Mouse (Mus musculus) right cerebral cortex, adult 2 months (tissue): Measurements from ENCODE around the gene Mapk8.
"Not testable (repeated sequence)": the region's sequence is repeated elsewhere in the genome, so short reads cannot be mapped to it uniquely, and the experiment has no call there.

ENCODE experiments used
- DNase-seq, 2 experiments: peaks; one replicate each; pipeline ENCODE4 v3.0.0; 2021 to 2022; ENCODE audit warnings: low spot score in 2 of 2

The Mapk8 gene

DNA sequence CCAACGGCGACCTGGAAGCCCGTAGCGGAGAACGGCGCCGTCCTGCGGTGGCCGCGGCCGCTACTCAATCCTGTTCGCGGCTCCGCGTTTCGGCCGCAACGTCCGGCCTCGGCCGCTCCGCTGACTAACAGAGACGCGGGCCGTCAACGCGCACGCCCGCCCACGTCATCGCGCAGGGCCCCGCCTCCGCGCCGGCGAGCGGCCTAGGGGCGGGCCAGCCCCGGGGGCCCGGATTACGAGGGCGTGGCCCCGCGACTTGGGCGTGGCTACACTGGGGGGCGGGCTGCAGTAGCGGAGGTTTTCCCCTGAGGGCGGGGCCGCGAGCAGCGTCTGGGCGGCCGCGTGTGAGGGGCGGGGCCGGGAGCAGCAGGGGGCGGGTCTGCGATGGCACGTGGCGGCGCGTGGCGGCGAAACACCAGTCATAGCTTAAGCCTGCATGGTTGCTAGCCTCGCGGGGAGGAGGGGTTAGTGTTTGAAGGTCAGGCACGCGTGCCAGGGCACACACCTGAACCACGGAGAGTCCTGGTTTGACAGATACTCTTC is at the start of gene Mapk8:
TSS of gene Mapk8 (minus strand) at position 132 of the 543 bp plus-strand sequence.
- DNase-seq, result peak; percentile 93 to 96

DNA sequence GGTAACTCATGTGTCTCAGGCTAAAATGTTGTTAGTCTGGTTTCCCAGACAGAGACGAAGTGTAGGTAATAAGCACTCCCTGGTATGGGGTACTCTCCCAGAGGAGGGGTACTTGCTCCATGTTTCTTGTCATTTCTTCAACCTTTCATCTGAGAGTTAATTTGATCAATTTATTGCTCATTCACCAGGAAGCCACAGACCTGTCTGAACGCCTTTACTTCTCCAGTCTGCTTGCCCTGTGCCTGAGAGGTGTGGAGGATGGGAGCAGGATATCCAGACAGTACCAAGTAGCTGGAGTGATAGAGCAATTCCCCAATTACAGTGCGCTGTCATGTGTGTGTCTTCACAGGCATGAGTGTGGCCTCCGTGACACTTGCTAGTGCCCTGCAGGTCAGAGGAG is 48.3 kb upstream of the Mapk8 start:
- no peak for DNase-seq

DNA sequence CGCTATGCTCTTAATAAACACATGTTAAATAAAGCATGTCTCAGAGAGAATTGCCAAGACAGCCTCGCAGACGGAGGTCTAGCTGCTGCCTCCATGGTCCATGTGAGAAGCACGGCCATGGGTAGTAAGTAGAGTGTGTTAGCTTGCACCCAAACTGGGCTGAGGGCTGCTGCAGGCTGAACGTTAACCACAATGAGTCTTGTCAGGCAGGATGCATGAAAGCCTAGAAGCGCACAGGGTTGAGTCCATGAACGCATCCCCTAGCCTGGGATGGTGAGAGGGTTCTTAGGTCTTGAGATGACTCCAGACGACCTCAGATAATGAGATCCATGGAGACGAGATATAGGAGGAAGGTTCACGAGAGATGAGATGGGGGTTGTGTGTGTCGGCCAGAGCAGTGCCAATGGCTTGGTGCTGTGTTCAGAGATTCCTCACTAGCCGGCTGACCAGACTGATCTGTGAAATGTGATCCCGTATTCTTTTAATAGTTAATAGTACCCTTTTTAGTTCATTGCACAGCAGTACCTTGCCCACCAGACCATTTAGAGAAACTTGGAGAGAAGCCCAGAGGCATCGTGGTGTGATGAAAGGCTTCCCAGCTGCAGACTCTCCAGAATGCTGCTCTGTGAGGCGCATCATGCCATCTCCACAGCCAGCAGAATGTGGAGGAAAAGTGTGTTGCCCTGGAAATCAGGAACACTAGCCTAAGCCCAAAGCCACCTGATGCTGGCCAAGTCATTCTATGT is 41.0 kb upstream of the Mapk8 start:
- DNase-seq, result no peak

DNA sequence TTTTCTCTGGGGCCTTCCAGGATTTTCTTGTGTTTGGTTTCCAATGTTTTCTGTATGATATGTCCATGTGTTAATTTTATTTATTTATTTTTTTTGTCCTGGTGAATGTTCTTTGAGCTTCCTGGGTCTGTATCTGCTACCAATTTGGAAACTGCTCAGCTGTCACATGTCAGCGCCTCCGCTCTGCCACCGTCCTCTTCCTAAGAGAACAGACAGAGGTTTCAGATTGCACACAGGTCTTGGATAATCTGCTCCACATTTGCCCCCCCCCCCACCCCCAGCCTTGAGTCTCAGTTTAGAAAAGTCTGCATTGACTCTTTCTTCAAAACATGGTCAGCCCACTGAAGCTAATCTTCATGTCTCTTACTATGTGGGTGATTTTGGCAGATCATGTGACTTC is 35.0 kb upstream of the Mapk8 start:
- no peak for DNase-seq

DNA sequence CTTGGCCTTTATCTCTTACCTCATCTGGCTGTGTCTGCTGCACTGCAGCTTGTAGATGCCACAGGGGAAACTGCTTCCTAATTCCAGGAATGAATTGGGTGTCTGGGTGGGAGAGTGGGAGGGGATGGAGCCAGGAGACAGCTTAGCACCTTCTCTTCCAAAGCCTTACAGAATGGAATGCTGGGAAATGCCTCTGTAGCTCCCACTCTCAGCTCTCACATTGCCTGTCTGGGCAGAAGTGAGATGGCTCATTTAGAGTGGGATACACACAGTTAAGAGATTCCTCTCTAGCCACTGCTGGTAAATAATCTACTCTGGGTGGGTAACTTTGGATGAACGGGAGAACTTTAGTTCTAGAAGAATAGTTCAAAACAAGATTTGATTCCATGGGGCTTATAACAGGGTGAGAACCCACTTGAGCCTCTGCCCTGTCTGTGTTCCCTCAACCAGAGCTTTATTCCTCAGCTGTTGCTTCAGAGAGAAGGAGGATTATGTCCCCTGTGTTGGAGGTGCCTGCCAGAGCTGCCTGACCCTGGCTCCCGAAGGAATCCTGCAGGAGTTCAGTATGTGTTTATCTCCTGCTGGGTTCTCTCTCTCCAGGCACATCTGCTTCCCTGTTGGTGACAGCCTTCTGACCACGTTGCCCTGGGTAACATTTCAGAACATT is 29.3 kb upstream of the Mapk8 start:
- DNase-seq, result peak; percentile 23 to 26

DNA sequence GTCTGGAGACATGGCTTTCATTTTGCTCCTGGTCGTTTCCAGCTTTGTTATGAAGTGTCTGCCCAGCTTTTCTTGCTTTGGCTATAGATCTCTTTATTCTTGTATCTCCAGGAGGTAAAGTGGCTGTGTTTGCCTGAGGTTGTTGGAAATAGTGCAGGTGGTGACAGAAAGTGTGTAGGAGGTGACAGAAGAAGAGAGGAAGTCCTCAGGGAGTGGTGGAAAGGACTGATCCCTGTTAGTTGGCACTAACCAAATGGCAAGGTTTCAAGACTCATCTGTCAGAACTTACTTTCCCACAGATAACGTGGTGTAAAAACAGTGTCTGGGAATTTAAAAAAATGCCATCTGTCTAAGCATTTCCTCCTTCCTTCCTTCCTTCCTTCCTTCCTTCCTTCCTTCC is 27.5 kb upstream of the Mapk8 start:
- DNase-seq, result peak; percentile 51 to 58

DNA sequence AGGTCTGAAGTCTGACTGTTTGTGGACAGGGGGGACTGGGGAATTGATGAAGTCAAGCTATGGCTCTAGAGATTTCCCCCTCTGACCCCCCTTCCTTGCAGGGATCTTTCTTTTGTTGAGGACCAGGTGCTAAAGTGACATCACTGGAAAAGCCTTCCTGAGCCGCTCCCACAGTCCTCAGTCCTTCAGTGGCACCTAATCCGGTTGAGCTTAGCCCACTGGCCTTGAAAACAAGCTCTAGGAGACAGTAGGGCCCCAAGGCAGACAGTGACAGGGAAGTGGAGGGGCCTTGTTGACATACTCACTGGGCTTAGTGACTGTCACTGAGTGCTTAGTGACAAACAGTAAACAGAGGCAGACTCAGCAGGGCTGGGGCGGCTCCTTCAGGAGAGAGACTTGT is 24.4 kb upstream of the Mapk8 start, which contains the start of gene Frmpd2:
TSS of gene Frmpd2 (plus strand) at position 366 of the 400 bp plus-strand sequence.
- DNase-seq, result no peak

DNA sequence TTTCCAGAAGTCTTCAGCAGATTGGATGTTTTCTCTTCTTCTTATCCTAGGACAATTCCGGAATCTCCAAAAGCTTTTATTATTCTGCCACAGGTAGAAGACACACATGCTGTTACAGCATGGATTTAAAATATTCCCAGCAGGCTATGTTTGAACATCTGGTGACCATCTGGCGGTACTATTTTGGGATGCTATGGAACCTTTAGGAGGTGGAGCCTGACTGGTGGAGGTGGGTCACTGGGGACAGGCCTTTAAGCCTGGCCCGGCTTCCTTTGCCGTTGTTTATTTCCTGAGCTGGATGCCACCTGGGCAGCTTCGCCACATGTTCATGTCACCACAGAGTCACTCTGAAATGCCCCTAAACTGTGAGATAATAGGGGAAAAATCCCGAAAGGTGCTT is 20.8 kb upstream of the Mapk8 start:
- DNase-seq, result no peak

DNA sequence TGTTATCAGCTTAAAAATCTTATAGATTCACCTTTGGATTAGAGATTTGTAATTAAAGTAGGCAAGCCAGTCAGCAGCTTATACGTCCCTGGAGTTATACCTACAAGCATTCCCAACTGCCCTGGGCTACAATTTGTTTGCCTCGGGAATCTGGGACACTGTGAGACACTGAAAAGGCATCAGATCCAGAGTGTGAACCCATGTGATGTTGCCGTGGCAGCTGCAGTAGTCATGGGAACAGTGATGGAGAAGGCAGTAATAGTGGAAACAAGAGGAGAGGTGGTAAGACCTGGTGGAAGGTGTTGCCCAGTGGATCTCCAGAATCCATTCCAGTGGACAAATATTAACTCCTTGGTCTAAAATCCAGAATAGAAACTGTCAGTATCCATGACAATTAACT is 16.7 kb upstream of the Mapk8 start:
- no peak for DNase-seq

DNA sequence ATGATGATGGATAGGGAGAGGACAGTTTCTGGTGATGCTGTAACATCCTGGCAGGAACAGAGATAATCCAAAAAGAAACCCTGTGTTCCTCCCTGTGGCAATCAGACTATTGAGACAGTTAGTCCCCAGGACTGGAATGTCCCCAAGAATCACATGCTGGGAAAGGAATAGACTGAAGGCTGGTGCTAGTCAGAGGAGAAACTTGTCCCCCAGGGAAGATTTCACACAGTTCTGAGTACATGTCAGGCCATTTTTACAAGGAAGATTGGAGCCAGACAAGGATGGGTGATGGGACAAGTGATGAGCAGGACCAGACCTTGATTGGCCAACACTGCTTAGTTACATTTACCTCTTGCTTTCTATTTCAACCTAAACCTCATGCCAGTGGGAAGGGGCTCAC is 3.4 kb upstream of the Mapk8 start:
- DNase-seq, result no peak

DNA sequence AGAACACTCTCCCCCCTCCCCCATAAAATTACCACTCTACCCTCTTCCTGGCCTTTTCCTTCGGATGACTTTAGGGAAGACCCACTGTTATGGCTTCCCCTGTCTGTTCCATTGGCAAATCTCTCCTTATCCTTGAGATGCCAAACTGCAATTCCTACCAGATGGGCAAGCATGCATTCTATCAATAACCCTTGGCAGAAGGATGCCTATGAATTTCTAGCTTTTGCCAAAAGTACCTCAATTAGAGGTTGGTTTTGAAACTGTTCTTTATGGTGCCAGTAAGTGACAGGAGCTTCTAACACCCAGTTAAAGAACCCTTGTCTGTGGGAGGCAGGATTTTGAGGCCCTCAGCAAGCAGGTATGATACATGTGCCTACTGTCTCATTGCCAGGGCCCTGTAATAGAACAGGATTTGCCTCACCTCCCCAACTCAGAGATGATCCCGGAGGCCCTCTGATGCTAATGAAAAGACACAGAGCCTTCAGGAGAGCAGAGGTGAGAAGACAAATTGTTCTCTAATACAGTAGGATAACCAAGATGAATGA is 2.4 kb upstream of the Mapk8 start:
- DNase-seq, result no peak

DNA sequence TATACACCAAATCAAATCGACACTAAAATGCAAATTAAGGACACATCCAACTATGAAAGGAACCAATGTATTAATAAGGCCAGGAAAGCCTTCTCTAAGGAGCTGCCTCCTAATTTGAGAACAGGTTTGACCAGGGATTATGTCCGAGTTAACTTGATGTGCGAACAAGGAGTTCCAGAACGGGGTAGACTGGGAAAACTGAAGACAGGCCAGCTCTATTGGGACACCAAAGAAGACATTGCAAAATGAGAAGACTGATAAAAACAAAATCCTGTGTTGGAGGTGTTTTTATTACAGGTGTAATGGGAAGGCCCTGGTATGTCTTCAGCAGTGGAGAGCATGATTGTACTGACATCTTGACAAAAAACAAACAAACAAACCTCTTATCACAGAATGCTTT is 1.3 kb upstream of the Mapk8 start:
- no peak for DNase-seq

DNA sequence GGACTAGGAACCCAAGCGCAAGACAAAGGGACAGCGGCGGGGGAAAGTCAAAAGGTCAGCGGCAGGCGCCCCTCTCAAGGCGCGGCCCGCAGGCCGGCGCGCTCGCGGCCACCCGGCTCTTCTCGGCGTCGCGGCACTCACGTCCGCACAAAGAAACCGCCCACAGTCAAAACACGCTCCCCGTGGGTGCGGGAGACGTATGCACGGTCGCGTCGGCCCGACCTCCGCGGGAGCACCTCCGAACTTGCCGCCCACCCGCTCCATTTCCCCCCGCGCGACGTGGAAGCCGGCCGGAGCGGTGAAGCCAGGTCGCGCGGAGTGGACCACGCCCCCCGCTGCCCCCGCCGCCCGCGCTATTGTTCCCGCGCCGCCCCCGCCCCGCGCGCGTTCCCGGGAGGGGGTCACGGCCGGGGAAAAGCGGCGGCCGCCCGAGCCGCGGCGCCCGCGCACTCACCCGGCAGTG is 366 bp downstream of the Mapk8 start:
- DNase-seq, result peak; percentile 43 to 50

DNA sequence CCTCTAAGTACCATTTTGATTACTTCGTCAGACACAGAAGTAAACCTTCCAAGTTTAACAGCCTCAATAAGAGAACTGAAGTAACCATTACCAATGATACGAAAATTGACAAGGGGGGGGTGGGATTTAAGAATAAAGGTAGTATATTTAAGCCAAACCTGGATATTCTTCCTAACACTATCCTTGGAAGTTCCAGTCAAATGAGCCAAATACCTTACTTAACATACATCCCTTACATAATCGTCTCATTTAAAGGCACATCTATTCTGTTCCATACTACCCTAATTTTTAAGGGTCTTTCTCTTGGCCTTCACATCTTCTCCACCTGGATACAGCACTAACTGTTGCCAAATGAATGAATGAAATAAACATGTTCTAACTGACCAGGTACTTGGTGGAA is 996 bp downstream of the Mapk8 start:
- no peak for DNase-seq

DNA sequence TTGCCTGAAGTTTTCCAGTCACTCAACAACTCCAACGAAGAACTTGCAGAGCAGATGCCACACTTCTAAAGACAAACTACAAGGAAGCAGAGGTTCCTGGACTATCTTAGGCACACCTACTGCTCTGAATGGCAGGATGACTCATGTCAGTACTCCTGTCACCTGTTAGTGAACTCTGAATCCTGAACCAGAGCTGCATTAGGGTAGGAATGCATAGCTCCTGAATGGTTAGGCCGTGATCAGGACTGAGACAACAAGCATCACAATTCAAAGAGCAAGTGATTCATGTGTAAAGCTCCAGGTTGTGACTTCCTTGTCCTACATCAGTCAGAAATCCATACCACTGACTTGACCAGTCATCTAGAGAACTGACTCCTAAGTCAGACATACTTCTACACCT is 3.2 kb downstream of the Mapk8 start:
- no peak for DNase-seq

DNA sequence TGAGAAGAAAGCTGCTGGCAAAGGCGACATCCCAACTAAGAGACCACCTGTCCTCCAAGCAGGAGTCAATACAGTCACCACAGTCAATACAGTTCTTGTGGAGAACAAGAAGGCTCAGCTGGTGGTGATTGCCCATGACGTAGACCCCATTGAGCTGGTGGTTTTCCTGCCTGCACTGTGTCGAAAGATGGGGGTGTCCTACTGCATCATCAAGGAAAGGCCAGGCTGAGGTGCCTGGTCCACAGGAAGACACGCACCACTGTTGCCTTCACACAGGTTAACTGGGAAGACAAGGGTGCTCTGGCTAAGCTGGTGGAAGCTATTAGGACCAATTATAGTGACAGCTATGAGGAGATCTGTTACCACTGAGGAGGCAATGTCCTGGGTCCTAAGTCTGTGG is 14.5 kb downstream of the Mapk8 start:
- DNase-seq, result not testable (repeated sequence)

DNA sequence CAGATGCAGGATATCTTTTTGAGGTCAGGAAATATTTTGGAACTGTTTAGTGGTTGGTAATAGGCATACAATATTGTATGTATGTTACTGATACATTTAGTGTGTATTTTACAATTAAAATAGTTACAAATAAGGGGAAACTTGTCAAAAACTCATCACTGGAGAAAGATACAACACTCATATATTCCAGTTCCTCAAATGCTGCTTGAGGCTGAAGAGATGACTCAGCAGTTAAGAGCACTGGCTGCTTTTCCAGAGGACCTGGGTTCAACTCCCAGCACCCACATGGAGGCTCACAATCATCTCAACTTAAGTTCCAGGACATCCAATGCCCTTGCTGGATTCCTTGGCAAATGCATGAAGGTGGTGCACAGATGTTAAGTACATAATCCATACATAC is 22.8 kb downstream of the Mapk8 start:
- DNase-seq, result no peak

DNA sequence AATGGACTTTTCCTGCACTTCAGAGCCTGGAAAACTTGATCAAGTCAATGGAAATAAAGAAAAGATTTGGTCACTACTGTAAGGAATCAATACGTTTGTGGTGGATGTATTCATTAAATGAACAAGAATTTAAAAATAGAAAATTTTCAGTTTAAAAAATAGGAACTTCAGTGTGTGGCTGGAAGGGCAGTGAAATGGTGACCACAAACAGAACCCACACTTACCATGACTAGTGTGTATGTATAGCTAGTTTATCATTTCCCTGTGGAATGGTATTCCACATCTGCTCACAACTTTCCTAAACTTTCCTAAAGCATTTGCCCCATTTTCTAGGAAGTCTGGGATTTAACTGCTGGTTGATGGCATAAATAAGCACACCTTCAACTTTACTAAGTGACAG is 24.0 kb downstream of the Mapk8 start:
- DNase-seq, result no peak

DNA sequence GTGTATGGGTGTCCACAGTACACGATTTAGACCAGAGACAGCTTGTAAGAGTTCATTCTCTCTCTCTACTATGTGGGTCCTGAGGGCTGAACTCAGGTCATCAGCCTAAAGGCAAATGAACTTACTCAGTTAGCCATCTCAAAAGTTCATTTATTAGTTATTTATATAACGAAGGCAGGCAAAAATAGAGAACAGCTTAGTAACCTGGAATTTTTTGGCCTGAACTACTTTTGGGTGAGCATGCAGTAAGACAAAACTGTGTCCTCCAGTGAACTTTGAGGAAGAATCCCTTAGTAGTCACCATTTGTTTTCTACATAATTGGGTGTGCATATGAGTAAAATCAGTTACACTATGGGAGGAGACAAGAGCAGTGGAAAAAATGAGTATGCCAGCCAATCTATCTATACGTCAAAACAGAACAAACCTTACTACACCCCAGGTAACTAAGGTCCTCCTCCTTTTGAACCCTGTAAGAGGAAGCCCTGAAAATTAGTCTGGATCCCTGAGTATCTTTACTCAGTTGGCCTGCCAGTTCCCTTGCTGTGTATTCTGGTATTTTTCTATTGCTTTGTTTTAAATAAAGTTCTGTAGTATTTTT is 28.5 kb downstream of the Mapk8 start:
- no peak for DNase-seq

DNA sequence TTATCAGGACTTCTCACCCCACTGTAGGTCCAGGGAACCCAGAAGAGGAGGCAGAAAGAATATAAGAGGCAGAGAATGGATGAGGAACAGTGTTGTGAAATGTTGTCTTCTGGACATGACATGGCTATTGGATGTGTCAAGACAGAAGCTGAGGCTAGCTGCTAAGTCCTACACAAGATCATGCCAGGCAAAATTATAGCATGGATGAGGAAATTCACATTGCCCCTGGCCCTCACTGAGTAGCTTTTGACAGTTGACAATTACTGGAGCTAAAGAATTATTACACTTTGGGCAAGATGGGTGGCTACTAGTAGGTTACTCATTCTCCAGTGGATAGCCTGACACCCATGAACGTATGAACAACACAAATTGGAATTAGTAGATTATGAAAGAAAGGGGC is 31.2 kb downstream of the Mapk8 start:
- no peak for DNase-seq

DNA sequence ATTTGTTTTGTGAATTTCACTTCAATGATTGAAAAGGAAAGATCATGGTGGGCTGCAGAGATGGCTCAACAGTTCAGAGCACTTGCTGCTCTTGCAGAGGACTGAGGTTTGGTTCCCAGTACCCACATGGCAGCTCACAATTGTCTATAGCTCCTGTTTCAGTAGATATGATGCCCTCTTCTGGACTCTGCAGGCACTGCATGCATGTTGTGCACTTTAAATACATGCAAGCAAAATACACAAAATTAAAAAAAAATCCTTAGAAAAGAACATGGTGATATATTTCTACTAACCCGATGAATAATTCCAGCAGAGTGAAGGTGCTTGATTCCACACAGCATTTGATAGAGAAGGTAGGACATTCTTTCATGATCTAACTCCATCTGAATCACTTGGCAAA is 44.6 kb downstream of the Mapk8 start:
- no peak for DNase-seq

DNA sequence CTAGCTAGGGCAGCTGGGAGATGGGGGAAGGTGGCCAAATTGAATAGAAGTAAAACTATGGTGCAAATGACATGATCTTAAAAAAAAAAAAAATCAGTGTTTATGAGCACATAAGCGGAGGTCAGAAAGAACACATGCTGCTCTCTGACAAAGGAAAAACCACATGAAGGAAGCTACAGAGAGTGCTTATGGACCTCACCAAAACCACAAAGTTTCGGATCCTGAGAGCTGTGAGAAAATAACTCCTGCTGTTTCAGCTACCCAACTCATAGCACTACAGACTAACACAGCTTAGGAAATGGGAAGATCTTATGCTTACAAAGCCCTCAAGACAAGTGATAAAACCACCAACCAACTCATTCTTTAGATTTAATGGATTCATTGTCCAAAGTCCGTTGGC is 46.9 kb downstream of the Mapk8 start:
- no peak for DNase-seq
